Mouse (Mus musculus) adrenal gland, postnatal 36 days (tissue): Measurements from ENCODE around the gene Cd96. TPM values are rescaled to one million over a fixed set of nuclear protein-coding genes. Genes with fewer than 3 reads are reported as not detected.

Experiments used
- DNase-seq, 2 experiments: peaks; one replicate each; pipeline ENCODE4 v3.0.0; 2021; ENCODE audit warnings: mixed read lengths in 1 of 2
- total RNA-seq, 2 experiments: library from RNA; stranded (reverse); gene quantifications; 2 replicates each; pipeline ENCODE4 v1.2.3; 2021

Cd96 gene
- total RNA-seq, 2 experiments from 2014 or later, result not detected

DNA sequence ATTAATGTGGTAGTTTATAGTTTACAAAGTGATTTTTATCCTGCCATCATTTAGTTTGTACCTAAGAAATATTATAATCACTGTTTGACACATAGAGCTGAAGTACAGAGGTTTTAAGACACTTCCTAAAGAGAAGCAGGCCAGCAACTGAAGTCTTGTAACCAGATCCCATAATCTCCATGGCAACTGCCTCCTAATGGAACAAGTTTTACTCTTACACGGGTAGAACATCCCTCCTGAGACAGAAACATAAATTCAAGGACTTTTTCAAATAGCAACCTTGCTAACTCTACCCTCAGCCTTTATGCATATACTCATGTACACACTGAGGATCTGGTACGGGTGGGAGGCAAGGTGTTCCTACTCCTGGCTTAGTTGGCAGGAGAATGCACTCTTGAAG is 83.8 kb downstream of the Cd96 start:
- DNase-seq, result no peak

DNA sequence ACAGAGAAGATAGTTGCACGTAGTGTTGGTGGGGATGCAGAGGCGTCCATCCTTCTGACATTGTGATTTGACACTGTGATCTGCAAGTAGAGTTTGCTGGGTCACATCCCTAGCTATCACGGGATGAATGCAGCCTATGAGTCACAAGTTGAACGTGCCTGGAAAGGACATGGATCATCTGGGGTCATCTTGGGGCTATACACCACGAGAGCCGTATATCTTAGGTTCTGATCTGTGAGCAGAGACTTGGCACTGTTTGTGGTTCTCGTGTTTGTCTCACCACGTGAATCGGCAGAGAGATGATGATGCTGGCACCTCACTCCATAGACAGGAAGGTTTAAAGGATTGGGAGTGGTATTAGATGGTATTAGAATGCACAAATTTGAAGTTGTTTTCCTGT is 86.2 kb downstream of the Cd96 start:
- no peak for DNase-seq

DNA sequence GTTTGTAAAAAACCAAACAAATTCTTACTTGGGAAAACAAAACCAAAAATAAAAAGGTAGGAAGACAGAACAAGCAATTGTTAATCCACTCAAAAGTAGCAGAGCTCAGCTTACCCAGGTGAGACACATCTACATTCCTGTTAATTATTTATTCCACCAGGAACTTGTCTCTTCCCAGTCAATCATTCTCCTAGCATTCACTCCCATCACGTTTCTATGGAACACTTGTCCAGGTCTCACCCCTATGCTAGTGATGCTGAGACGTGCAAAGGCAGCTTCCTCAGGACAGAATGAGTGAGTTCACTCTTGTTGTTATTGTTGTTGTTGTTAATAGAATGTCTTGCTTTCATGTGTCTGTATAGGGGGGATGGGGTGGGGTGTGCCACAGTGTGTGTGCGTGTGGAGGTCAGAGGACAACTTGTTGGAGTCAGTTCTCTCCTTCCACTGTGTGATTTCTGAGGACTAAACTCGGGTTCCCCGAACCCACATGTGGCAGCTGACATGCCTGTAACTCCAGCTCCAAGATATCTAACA is 97.0 kb downstream of the Cd96 start:
- no peak for DNase-seq

DNA sequence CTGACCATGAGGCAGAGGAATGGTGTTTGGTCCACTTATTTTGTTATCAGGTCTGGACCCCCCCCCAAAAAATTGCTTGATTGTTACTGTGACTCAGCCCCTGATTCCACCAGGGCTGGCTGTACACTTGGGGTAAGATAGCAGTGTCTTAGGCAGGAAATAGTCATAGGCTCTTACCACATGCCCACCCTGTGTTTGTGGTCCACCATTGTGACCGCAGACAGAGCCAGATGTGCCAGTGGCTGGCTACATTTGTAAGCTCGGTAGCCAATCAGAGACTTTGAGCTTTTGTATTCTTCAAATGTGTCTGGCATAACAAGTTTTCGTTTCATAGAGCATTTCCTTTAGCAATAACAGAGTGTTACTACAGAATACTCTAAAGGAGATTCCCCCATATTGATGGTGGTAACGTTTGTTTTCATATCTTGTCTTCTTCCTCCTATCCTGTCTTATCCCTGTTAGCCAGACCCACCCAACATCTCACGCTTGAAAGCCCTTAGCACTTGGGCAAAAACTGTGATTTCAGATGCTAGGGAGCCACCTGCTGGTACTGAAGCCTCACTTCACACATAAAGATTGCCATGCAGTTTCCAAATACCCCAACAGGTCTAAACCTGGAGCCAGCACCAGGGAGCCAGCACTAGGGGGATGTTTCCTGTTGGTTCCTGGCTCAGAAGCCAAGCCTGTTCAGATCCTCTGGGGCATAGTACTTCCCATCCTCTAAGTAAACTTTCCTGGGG is 97.7 kb downstream of the Cd96 start:
- DNase-seq, result peak; percentile 51 to 60

DNA sequence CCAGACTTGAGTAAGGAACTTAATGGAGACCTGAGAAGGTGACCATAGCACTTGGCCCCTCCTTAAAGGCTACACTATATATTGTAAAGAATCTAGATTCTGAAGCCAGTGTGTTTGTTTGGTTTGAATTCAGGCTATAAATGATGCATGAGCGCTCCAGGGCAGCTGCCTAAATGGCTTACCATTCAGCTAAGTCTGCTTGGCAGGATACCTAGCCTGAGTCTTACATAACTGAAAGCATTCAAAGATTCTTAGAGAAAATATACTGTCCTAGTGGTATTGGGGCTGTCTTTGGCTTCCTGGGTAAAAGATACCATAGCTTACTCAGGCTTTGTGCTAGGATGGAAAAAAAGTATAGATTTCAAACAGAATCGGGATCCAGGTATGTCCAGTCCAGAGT is 98.7 kb downstream of the Cd96 start:
- no peak for DNase-seq

DNA sequence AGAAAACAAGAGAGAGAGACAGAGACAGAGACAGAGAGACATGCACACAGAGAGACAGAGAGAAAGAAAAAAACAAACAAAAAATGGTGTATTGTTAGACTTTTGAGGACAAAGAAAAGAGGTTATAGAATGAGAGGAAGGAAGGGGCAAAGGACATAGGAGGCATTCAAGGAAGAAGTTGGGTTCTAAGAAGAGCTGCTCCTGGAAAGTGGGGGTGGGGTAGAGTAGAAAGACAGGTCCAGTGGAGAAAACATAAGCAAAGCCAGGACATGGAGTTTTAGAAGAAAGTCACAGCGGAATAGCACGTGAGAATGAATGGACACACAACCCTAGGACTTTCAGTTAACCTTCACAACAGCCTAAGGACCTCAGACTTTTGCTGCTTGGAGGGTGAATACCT is 99.7 kb downstream of the Cd96 start:
- DNase-seq, result no peak

DNA sequence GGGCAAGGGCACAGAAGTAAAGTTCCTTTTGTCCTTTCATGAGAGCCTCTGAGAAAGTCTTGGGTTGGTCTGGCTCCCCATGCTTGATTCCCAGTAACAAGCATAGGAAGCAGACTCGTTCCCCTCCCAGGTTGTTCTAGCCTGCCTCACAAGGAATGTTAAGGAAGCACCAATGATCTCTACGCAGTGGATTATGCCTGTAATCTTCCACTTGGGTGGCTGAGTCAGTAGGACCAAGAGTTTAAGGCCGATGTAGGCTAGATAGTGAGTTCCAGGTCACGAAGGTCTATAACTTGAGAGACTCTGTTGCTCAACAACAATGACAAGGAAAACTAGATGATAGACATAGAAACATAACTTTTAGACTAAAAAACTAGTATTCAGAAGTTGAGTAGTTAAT is 100.3 kb downstream of the Cd96 start:
- DNase-seq, result peak in 1 of 2 experiments; percentile 28

DNA sequence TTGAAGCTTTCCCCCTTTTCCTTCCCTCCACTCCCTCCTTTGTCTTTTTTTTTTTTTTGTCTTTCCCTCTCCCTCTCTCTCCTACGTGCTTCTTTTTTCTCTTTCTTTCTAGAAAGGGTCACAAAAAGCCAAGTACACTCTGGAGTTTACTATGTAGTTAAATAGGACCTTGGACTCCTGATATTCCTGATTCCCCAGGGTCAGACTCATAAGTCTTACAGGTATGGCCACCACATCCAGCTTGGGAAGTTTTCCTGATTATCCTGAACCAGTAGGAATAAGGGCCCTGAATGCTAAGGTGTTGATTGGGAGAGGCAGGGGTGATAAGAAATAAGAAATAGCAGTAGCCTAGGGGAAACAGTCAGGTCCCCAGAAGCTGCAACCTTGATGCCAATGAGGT is 100.7 kb downstream of the Cd96 start:
- no peak for DNase-seq

DNA sequence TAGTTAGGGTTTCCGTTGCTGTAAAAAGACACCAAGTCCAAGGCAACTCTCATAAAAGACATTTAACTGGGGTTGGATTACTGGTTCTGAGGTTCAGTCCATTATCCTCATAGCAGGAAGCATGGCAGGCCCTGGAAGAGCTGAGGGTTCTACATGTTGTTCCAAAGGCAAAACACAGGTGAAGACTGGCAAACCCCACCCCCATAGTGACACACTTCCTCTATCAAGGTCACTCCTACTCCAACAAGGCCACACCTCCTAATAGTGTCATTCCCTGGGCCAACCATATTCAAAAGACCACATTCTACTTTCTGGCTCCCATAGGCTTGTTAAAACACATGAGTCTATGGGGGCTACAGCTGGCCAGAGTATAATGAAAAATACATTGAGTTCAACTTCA is 108.4 kb downstream of the Cd96 start:
- DNase-seq, result no peak

DNA sequence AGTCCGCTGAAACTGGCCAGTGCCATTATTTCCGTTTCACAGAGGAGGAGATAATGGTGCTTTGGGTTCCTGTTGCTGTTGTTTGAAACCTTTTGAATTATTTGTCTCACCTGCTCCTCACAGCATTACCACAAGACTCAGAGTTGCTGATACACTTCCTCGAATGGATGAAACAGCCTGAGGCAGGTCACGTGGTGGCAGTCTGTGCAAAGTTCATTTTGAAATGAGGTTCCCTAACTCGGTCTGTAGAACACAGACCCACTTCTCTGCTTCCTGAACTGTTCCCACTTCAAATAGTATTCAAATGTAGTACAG is 109.2 kb downstream of the Cd96 start:
- peak in 1 of 2 experiments; percentile 27 for DNase-seq

DNA sequence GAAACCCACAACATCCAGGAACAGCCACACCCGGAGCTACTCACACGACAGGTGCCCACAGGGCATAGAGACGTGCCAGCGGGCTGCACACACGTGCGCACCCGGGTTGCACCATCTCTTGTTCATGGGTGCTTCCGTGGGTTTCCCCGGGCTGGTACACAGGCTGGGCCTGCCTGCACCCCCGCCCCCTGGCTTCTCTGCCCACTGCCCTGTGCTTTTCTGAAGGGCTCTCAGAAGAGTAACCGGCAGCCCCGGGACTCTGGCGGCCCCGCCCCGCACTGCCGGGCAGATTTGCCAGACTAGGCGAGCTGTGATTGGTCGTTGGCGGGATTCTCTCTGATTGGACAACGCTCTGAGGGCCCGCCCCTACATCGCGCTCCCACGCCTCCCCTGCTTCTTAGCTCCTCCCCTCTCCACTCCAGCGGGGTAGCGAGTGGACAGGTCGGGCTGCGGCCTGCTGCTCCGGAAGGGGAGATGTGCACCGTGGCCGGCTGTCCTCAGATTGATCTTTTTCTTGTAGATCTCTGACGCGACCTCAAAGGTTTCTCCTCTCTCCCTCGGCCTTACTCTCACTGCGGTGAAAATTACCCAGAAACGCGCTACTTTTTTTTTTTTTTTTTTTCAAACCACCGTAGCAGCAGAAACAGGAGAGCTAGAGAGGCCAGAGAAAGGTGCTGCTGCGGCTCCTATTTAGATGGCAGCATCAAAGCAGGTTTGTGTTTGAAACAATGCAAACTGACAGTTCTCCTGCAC is 109.7 kb downstream of the Cd96 start, which contains the start of gene Plcxd2:
Gene Plcxd2 (minus strand): TSS at position 66 of the 753 bp plus-strand sequence.
- peak; percentile 95 to 97 for DNase-seq

DNA sequence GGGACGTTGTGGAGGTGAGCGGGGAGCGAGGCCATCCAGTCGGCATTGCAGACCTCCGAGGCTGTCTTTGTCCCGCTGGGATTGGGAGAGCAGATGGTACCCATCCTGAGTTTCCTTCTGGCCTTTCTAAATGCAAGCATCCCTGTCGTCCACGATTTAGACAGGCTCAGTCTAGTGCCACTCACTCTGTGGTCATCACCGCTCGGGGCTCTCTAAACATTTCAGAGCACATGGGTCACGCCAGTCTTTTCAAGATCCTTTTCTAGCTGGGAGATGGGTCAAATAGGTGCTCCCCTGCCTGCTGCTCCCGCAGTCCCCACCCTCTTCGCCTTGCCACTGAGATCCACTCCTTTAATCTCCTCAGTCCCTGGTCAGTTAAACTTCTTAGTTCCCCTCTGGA is 110.3 kb downstream of the Cd96 start:
- peak in 1 of 2 experiments; percentile 2 for DNase-seq

DNA sequence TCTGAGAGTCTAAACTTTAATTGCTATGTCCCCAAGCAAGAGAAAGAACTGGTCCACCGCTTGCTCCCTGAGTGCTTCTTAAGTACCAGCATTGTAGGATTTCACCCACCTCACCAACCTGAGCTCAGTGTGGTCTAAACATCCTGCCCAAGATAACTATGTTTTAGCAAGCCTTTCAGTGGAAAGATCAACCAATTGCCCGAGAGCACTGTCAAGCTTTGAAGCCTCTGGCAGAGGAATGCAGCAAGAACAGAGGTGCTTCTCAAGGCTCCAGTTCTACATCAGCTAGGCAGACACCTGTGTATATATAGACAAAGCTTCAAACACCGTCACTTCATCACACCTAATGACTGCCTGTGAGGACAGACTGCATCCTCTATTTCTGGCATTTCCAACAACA is 111.3 kb downstream of the Cd96 start:
- no peak for DNase-seq

DNA sequence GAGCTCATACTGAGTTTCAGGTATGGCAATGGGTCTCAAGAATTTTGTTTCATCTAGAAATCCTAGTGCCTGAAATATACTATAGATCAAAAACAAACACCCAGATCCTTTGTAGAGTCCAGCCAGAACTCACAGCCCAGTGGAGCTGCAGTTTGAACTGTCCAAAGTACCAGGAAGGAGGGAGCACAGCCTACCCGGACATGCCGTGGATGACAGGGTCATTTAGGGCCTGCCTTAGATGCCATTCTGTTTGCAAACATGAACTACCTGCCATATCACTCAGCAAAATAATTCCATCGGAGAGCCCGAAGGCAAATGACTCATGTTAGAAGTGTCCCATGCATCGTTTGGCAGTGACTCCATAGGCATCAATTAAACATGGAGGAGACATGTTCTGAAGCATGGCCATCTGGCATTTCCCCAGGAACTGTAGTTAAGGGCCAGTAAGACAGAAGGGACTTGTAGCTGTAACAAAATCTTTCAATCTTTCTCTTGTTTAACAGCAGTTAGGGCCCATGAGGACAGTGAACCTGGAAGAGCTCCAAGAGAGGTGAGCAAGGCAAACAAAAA is 111.9 kb downstream of the Cd96 start:
- no peak for DNase-seq

DNA sequence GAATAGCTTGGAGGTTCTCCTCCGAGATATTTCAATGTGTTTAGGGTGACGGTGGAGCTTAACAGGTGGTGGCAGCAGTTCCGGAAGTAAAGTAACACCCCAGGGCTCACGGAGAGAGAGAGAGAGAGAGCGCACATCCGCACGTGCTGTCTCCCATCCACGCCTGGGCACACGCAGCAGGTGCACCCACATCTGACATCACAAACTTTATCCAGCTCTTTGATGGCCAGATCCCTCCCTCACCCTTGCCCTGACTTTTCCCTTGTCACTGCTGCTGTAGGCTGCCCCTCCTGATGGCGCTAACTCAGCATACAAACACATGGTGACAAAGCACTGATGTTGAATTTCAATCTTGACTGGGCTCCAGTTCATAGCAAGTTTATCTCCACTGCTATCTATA is 113.8 kb downstream of the Cd96 start:
- DNase-seq, result no peak

DNA sequence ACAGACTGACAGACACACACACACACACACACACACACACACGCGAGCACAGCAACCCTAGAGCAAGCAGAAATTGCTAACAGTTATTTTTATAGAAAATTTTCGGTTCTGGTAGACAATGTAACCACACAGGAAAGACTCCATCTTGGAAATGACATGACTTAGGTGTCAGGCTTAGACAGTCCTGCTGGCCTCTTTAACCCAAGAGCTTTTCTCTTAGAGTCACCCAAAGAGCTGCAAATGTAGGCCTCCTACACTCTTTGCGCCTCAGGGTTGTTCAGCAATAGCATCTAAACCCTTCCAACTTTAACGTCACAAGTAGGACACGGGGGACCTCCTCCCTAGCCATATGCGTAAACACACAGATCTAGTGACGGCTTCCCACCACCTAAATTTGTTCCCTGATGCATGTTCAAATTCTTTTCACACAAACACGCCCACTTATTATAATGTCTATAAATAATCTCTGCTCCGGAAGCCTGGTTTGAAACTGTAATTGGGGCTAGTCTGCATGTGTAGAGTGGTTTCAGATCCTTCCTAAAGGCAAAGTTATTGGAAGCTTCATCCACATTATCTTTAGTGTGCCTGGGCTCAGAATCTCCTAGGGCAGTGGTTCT is 118.4 kb downstream of the Cd96 start:
- DNase-seq, result no peak

DNA sequence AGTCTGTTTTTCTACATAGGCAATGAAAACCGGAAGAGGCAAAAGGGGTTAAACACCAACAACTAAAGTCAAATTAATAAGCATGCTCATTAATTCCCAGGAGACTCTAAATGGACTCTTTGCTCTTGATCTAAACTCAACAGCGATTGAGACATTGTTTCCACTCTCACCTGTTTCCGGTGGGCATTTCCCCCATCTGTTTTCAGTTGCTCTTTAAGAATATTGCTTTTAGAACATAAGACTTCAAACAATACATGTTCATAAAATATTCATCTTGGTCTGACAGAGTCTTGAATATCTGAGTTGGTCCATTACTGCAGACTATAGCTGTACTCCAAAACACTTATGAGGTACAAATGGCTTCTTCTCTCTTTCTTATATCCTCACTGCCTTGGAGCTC is 119.1 kb downstream of the Cd96 start:
- DNase-seq, result no peak

DNA sequence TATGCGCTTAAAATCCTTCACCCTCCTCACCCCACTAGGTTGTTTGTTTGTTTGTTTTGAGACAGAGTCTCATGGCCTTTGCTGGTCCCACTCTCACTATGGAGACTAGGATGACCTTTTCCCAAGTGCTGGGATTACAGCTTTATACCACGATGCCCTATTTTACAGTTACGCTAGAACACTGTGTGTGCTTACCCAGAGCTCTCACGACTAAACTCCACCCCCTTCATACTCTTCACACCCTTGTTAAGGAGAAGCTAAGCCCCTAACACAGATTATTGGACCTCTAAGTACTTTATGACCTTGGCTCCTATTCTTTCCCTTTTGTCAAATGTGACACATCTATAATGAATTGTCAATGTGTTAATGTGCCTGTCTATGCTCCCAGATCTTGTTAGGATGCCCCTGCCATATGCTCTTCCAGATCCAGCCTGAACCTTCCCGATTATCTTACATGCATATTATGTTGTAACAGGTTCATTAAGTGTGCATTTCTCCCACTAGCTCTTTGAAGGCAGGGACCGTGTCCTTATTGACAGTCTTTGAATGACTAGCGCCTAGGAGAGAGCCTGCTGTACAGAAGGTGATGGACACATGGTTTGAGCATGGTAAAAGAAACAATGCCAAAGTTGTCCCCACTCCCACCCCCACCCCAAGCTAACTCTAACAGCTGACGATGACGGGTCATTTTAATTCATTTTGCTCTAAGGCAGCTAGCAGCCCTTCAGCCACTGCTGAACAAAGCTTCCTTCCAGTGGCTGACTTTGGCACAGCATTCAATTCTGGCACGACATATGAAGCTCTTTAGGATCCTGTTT is 120.5 kb downstream of the Cd96 start:
- DNase-seq, result no peak

DNA sequence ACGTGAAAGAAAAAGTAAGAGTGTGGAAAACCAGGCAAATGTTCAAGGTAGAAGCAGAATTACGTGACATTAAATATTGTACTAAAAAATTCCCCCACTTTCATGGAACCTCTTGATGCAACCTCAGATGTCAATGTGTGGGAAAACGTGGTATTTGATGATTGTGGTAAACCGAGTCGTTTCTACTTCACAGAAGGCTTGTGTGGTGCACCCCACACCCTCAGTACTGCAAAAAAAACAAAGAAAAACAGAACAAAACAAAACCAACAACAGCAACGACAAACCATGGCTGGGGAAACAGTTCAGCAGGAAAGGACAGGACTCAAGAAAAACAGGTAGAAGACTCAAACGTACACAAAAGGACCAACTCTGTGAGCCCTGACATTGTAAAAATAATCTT is 121.8 kb downstream of the Cd96 start:
- no peak for DNase-seq

DNA sequence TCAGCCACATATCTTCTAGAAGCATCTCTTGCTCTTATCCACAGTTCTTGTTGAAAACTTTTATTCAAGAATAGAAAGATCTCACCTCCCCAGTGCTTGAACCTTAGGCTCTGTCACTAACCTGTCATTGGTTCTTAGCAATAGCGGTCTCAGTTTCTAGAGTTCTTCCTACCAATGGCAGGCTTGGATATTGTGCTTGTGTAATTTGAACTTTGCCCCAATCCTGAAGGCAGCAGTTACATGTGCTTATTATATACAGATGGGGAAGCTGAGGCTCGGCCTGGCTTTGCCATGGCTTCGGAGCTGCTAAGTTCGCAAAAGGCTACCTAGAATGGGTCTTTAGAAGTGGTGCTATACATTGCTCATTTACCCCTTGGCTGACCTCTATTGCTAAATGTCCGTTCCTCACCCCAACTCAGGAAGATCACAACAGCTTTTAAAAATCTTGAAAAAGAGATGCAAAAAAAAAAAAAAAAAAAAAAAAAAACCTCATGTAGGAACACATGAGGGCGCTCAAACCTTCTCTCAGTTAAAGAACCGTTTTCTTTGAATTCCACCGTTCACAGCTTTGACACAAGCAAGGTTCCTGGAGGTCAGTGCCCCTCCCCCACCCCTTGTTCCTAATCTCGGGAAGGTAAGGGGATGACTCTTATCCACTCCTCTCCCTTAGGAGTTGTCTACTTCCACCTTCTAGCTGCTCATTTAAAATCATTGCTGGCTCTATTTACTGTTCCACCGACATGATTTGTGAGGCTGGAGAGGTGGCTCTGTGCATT is 129.0 kb downstream of the Cd96 start:
- no peak for DNase-seq

DNA sequence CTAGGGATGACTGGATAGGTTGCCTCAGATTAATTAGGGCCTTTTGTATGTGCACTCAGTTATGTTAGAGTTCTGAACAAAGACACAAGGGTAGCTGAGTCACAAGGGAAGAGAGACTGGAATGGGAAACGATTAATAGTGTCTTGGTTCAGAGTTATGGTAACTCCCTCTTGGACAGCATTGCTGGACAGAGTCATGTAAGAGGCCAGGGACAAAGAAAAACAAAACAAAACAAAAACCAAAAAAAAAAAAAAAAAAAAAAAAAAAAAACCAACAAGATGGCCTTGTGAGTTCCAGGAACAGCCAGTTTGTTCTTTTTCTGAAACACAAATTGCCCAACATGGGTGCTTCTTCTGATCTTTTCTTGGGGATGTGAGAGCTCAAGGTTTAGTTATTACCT is 133.8 kb downstream of the Cd96 start:
- no peak for DNase-seq
